Mouse (Mus musculus) E14TG2a.4 (cell line): ENCODE measurements around the gene Slc9a9.

ENCODE experiments used
- CTCF ChIP-seq: conservative IDR thresholded peaks from 2 replicates; pipeline ENCODE4 v1.5.1; 2014; ENCODE audit warnings: low read length
- POU5F1 ChIP-seq: IDR thresholded peaks from 2 replicates; pipeline ENCODE4 v1.6.1; 2014; ENCODE audit warnings: low read length, borderline replicate concordance

DNA sequence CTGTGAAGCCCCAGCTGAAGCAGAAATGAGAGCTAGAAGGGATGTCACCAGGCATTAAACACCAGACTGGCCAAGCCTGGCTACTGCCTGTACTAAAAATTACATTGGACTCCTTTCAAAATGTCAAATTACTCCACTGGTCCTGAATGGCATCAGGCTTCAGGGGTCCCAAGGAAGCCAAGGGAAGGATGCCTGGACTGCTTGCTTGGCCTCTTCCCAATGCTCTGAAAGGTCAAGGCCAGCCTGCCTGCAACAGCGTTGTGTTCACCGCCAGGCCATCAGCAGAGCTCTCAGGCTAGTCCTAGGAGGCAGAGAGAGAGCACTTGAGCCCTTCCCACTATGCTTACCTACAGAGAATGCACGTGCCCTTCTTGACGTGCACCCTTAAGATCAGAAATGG, 539.0 kb downstream of the Slc9a9 start:
- no peak for TF ChIP-seq CTCF
- no peak for TF ChIP-seq POU5F1
